Mouse (Mus musculus): Measurements from ENCODE around the gene H2al1m. TPM values are rescaled to one million over a fixed set of nuclear protein-coding genes. Genes with fewer than 3 reads are reported as not detected.
"Not testable (repeated sequence)": the region's sequence is repeated elsewhere in the genome, so short reads cannot be mapped to it uniquely, and the experiment has no call there.

Gene H2al1m
- 0.40 and 0.42 TPM in 2 replicates for polyA plus RNA-seq (2012; rRNA removed)

GRCm38 (mm10) chrX:9283464-9283863, at the start of gene H2al1m:
Gene H2al1m (plus strand): TSS chrX:9283764.
- H3K27ac ChIP-seq (ENCODE audit: insufficient read depth, low read length); H3K4me1 ChIP-seq (ENCODE audit: control insufficient read depth, insufficient read depth, low read length); H3K4me3 ChIP-seq (ENCODE audit: insufficient read depth, low read length): not testable (repeated sequence)

GRCm38 (mm10) chrX:9240737-9241591, 42.6 kb upstream of the H2al1m start:
- Histone ChIP-seq H3K27ac (ENCODE audit: insufficient read depth, low read length) (no peak overlapping the region), H3K4me1 (ENCODE audit: control insufficient read depth, insufficient read depth, low read length) (no peaks in the 10 kb centered on the region), H3K4me3 (ENCODE audit: insufficient read depth, low read length) (no peak overlapping the region)
- TF ChIP-seq CTCF (IDR thresholded peaks at IDR 0.05; ENCODE audit: extremely low read depth, insufficient read depth, low read length) (no peak), POLR2A (IDR thresholded peaks at IDR 0.05; ENCODE audit: extremely low read depth, insufficient read depth, low read length) (no peak)

DNA sequence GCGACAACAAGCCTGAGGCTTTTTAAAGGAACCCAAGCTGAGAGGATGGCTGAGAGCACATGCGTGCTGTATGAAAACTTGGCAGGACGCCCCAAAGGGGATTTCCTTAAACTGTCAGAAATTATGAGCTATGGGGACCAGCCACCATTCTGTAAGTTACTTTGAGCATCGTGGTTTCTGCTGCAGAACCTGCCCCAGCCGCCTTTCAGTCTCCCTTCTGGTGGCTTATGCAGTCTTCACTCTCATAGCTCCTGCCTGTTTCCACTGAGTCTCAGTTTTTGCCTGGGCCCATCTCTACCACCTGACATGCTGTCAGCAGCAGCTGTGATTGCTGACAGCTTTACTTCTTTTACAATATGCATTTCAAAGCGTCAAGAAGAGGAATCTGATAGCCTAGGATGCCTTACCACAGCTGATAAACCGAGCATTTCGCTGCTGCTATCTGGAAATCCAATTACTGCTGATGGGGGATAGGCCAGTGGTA, 40.1 kb upstream of the H2al1m start:
- TF ChIP-seq POLR2A (IDR thresholded peaks at IDR 0.05; ENCODE audit: extremely low read depth, insufficient read depth, low read length), result no peak
- no peak for TF ChIP-seq CTCF (IDR thresholded peaks at IDR 0.05; ENCODE audit: extremely low read depth, insufficient read depth, low read length)
- no peaks in the 10 kb centered on the region for H3K4me1 ChIP-seq (ENCODE audit: control insufficient read depth, insufficient read depth, low read length)
- H3K4me3 ChIP-seq (ENCODE audit: insufficient read depth, low read length), result no peak overlapping the region
- no peak overlapping the region for H3K27ac ChIP-seq (ENCODE audit: insufficient read depth, low read length)

DNA sequence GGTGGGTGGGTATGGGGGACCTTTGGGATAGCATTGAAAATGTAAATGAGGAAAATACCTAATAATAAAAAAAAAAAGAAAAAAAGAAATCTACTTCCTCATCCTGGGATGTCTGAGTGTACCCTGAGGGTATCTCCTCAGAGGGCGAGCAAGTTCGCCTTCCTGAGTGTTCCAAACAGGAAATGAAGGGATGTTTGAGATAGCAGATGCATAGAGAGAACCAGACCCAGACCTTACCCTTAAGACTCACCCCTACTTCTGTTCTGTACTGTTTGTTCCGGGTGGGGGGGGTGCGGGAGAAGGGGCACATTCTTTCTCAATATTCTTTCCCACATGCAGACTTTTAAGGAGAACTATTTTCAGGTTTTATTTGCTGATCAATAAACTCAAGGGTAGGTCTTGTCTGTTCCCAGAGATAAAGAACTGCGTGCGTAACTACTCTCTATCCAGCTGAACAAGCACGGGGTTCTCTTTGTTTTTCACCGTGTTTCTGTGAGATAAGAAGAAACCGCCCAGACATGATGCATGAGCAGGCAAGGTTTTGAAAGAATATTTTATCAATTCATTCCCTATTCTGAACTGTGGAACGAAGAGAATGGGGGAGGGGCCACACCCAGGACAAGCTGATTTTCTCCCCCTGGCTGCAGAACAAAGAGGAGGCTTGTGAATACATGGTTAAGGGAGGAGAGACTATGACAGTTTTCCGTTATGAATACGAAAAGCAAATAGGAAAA, 38.8 kb upstream of the H2al1m start:
- no peak for TF ChIP-seq POLR2A (IDR thresholded peaks at IDR 0.05; ENCODE audit: extremely low read depth, insufficient read depth, low read length)
- TF ChIP-seq CTCF (IDR thresholded peaks at IDR 0.05; ENCODE audit: extremely low read depth, insufficient read depth, low read length), result no peak
- Histone ChIP-seq H3K4me1 (ENCODE audit: control insufficient read depth, insufficient read depth, low read length) (no peaks in the 10 kb centered on the region), H3K27ac (ENCODE audit: insufficient read depth, low read length) (no peak overlapping the region), H3K4me3 (ENCODE audit: insufficient read depth, low read length) (no peak overlapping the region)

DNA sequence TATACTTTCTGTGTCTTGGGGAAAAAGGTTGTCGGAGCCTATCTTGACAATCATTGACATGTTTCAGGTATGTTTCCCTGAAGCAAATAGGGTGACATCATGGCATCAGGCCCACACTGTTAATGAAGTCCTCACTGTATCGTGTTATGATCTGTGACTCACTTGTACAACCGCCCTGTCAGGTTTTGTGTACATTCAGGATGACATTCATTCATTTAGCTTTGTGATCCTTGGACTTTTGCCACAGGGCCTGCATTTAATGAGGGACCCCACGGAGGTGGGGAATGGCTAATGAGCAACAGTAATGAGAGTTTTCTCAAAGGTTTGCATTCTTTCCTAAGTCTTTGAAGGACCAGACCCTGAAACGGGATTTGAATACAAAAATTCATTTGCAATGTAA, 34.7 kb upstream of the H2al1m start:
- no peak overlapping the region for H3K4me3 ChIP-seq (ENCODE audit: insufficient read depth, low read length)
- no peaks in the 10 kb centered on the region for H3K4me1 ChIP-seq (ENCODE audit: control insufficient read depth, insufficient read depth, low read length)
- H3K27ac ChIP-seq (ENCODE audit: insufficient read depth, low read length), result no peak overlapping the region
- TF ChIP-seq POLR2A (IDR thresholded peaks at IDR 0.05; ENCODE audit: extremely low read depth, insufficient read depth, low read length), result no peak
- no peak for TF ChIP-seq CTCF (IDR thresholded peaks at IDR 0.05; ENCODE audit: extremely low read depth, insufficient read depth, low read length)

- Histone ChIP-seq H3K4me1 (ENCODE audit: control insufficient read depth, insufficient read depth, low read length) (no peaks in the 10 kb centered on the region), H3K4me3 (ENCODE audit: insufficient read depth, low read length) (no peak overlapping the region)
- TF ChIP-seq CTCF (IDR thresholded peaks at IDR 0.05; ENCODE audit: extremely low read depth, insufficient read depth, low read length) (no peak), POLR2A (IDR thresholded peaks at IDR 0.05; ENCODE audit: extremely low read depth, insufficient read depth, low read length) (no peak)
Observed at GRCm38 (mm10) chrX:9253990-9254389, 29.6 kb upstream of the H2al1m start.

GRCm38 (mm10) chrX:9254901-9255300, 28.7 kb upstream of the H2al1m start:
- Histone ChIP-seq H3K4me3 (ENCODE audit: insufficient read depth, low read length) (no peak overlapping the region), H3K4me1 (ENCODE audit: control insufficient read depth, insufficient read depth, low read length) (no peaks in the 10 kb centered on the region), H3K27ac (ENCODE audit: insufficient read depth, low read length) (no peak overlapping the region)
- no peak for TF ChIP-seq POLR2A (IDR thresholded peaks at IDR 0.05; ENCODE audit: extremely low read depth, insufficient read depth, low read length)
- no peak for TF ChIP-seq CTCF (IDR thresholded peaks at IDR 0.05; ENCODE audit: extremely low read depth, insufficient read depth, low read length)

More at GRCm38 (mm10) chrX:9253990-9254389, 29.6 kb upstream of the H2al1m start:
- H3K27ac ChIP-seq (ENCODE audit: insufficient read depth, low read length), result no peak overlapping the region

DNA sequence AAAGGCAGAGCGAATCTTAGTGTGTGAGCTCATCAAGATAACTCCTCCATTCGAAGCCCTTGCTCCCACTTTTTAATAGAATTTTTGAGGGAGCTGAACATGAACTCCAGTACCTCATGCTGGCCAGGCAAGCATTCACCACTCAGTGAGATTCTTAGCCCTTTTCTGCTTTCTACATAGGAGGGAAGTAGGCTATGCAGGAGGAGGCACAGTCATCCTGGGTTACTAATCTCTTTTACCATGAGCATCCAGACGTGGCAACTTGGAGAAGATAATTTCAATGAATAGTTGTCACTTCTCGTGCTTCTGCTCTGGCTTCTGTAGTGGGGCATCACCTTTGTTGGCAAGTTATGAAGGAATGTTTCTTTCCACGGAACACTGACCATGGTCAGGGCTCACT, 26.8 kb upstream of the H2al1m start, which contains the start of gene Gm14862:
Gene Gm14862, minus strand, starts transcription at position 134 of the 400 bp plus-strand sequence.
- Histone ChIP-seq H3K27ac (ENCODE audit: insufficient read depth, low read length) (no peak within 1 kb of the TSS), H3K4me1 (ENCODE audit: control insufficient read depth, insufficient read depth, low read length) (no peaks in the 10 kb centered on the region), H3K4me3 (ENCODE audit: insufficient read depth, low read length) (no peak within 1 kb of the TSS)
- TF ChIP-seq POLR2A (IDR thresholded peaks at IDR 0.05; ENCODE audit: extremely low read depth, insufficient read depth, low read length) (no peak), CTCF (IDR thresholded peaks at IDR 0.05; ENCODE audit: extremely low read depth, insufficient read depth, low read length) (no peak)

DNA sequence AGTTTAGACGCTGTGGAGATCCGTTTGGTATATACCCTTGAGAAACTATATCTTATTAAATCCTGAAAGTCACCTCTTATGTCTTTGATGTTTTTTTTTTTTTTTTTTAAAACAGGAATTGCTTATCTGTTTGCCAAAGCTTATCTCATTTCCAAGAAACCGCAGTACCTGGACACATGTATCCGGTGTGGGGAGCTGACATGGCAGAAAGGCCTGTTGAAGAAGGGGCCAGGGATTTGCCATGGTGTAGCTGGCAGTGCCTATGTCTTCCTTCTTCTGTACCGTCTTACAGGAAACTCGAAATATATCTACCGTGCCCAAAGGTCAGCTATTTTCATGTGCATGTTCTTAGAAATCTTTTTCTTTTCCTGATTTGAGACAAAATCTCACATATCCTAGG, 25.7 kb upstream of the H2al1m start:
- no peak for TF ChIP-seq CTCF (IDR thresholded peaks at IDR 0.05; ENCODE audit: extremely low read depth, insufficient read depth, low read length)
- no peak for TF ChIP-seq POLR2A (IDR thresholded peaks at IDR 0.05; ENCODE audit: extremely low read depth, insufficient read depth, low read length)
- H3K27ac ChIP-seq (ENCODE audit: insufficient read depth, low read length), result no peak overlapping the region
- H3K4me1 ChIP-seq (ENCODE audit: control insufficient read depth, insufficient read depth, low read length), result no peaks in the 10 kb centered on the region
- H3K4me3 ChIP-seq (ENCODE audit: insufficient read depth, low read length), result no peak overlapping the region
